Mouse (Mus musculus) spleen, embryonic (tissue): ENCODE measurements around the gene Rcc2.

Experiments used
- CTCF ChIA-PET: fragments of 350-600 bp; sonication (Branson Sonifier 250); formaldehyde crosslinking; loops from one replicate; lab custom pipeline; 2022; lab: Charles Lee

Rcc2 gene

DNA sequence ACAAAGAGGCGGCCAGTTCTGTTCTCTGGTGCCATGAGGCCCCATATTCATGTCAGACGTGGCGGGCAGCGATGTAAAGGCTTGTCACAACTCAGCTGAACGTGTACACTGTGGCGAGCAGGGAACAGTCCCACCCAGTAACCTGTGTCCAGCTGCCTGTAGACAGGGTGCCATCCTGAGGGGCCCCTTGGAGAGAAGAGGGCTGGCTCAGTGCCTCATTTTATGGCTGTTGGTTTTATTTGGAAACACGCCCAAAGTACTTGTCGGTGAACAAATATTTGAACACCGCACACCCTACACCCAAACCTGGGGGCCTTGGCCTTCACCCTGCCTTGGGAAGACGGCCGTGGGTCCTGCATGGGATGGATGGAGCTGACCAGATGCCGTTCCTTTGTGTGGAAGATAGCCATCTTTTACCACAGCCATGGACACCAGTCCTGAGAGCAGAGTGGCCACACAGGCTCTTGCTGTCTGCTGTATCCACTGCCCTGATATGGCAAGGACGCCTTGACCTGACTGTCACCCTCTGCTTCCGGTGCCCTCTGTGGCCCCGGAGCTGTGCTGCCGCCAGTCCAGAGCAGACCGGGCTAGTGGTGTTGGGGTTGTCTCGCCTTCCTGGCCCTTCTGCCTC is 8.1 kb downstream of the Rcc2 start:
- CTCF ChIA-PET = no interaction called here

DNA sequence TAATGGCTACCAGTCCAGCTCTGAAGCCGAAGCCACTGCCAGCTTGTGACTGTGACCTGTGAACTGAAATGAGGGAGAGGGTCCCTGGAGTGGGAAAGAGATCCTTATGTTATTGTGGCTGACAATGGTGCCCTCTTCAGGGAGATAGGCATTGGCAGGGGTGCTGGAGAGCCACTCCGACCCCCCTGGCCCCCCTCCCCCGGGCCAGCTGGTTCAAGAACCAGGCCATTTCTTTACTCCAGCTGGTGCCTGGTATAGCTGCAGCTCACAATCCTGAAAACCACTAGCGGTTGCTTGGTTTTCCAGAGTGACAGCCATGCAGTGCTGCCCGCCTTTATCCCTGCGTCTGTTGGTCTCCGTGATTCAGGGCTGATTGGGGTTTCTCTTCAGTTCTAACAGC is 8.8 kb downstream of the Rcc2 start:
- CTCF ChIA-PET = no interaction called here

DNA sequence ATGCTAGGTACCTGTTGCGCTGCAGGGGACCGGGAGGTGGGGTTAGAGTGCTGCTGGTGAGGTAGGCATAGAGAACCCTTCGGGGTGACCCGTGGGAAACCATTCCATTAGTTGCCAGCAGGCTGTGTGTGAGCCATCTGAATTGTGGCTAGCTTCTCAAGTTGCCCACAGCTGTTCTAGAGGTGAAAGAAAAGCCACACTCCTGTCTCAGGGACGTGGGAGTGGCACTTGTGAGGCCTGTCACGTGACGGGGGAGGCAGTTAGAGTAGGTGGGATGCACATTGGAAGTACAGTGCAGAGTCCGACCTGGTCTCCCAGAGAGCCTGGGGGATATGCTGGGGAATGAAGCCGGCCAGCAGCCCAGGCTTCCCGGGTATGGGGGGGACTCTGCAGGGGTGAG is 9.3 kb downstream of the Rcc2 start:
- CTCF ChIA-PET = no interaction called here

DNA sequence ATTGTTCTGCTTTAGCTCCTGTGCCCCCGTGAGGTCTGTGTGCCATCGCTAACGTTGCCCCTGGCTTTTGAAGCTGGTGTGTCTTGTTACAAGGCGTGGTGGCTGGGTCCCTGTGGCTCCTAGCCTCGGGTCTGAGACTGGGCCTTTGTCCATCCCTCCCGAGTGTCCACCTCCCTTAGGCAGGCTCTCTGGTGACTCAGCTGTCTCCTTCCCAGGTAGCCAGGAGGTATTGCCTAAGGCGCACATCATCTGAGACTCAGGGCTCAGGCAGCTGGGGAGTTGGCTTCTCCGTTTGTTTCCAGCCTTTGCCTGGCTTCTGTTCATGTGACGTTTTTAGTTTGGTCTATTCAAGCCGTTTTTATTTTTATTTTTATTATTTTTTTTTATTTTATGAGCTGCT is 10.4 kb downstream of the Rcc2 start:
- CTCF ChIA-PET = no interaction called here

DNA sequence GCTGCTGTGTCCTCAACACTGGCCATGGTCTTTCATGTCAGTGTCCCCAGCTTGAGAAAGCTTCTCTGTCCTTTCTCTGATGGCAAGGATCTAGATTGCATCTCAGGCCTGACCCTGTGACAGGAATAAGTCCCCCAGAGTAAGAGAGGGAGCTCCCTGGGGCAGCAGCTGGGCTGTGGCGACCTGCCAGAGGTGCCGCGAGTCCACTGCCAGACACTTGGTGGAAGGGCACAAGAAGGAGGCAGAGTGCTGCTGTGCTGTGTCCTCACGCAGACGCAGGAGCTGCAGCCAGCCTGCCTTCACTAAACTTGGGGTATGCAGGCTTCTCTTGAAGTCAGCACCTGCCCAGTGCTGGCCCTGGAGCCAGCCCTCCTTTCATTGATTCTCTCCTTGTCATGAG is 11.0 kb downstream of the Rcc2 start:
- CTCF ChIA-PET = no interaction called here

DNA sequence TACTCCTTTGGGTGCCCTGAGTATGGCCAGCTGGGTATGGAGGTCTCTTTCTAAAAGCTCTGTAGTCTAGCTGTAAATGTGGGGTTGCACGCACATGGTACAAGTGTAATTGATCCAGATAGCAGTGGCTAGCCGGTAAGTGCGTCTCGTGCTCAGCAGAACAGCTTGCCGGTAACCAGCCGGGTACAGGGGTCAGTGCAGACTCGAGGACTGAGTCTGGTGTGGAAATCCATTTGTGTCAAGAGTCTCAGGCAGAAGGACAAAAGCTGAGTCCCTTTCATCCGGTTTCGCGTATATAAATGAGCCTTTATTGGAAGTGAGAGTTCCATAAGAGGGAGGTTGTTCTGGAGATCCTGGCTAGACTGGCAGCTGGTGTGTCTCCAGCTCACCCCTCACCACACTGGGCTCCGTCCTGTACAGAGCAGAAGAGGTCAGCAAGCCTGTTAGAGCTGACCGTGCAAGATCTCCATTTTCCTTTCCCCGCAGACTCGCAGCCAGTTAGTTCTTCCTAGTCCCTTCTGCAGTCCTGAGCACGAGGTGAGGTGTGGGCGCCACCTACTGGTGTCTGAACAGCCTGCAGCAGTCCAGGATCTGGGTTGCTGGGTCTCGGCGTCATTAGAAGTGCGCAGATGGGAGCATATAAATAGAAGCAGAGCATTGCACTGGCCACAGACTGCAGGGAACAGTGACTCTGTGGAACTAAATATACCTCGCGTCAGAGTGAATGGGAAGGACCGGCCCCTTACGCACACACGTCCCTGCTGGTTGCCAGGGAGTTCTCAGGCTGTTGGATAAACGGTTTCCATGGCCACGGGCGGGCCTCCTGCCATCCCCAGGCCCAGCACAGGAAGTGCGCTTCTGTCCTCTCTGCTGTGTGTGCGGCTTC is 13.4 kb downstream of the Rcc2 start:
- CTCF ChIA-PET = interaction anchor here (0.6 kb wide), 1 partner anchor 37 kb away, joined by 3 read pairs; no protein-coding TSS in a partner anchor

DNA sequence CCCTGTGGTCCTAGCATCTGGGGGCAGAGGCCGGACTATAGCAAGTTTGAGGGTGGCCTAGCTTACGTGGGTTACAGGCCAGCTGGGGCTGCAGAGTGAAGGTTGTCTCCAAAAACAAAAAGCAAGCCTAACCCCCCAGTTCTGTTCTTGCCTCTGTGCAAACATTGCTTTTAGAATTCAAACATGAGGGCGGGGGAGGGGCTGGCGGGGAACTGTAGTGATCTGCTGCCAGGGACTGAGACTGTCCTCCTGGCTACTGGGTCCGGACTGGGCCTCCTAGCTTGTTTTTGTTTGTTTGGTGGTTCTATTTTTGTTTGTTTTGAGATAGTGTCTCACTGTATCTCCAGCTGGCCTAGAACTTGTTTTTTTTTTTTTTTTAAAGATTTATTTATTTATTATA is 14.2 kb downstream of the Rcc2 start:
- CTCF ChIA-PET = no interaction called here

DNA sequence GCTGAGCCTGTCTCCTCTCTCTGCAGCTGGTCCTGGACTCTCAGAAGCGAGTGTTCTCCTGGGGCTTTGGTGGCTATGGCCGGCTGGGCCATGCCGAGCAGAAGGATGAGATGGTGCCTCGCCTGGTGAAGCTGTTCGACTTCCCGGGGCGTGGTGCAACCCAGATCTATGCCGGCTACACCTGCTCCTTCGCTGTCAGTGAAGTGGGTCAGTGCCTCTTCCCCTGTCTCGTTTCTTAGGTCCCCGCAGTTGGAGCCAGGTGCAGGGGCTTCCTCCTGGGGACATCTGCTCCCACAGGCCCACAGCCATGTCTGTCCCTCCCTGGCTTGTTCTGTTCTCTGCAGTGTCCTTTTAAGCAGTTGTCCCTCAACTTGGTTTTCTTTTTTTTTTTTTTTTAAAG is 16.7 kb downstream of the Rcc2 start:
- CTCF ChIA-PET = no interaction called here

DNA sequence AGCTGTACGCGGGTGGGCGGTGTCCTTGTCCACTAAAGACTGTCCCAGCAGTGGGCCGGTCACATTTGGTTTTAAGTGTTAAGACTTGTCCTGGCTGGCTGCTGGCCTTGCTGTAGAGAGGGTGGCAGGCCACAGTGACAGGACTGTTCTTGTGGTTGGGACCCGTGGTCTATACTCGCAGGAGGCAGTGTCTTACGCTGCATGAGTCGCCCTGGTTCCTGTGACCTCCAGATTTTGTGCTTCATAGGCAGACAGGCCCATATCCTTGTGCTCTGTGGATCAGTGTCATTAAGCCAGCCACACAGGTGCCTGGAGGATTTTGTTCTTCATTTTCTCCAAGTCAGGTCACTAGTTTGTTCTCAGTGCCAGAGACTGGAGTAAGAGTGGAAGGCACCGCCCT is 18.1 kb downstream of the Rcc2 start:
- CTCF ChIA-PET = interaction anchor here (0.6 kb wide), 2 partner anchors 13 to 50 kb away, joined by 3 read pairs; no protein-coding TSS in a partner anchor

DNA sequence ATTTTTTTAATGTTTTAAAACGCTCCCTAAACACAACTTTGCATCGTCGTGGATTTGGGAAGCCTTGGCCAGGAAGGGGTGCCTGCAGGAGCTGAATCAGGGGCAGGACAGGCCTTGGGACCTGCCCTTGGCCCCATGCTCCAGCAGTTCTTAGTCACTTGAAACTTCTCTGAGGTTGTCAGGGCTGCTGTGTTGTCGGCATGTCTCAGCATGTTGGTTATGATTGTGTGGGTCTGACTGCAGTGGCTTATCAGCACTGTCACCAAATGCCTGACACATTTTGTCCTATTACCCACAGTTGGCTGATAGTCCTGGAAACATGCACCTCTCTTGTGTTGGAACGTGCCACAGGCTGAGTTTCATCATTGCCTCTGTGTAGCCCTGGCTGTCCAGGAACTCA is 19.8 kb downstream of the Rcc2 start:
- CTCF ChIA-PET = interaction anchor here (0.6 kb wide), 1 partner anchor 382 kb away, joined by 3 read pairs; no protein-coding TSS in a partner anchor

DNA sequence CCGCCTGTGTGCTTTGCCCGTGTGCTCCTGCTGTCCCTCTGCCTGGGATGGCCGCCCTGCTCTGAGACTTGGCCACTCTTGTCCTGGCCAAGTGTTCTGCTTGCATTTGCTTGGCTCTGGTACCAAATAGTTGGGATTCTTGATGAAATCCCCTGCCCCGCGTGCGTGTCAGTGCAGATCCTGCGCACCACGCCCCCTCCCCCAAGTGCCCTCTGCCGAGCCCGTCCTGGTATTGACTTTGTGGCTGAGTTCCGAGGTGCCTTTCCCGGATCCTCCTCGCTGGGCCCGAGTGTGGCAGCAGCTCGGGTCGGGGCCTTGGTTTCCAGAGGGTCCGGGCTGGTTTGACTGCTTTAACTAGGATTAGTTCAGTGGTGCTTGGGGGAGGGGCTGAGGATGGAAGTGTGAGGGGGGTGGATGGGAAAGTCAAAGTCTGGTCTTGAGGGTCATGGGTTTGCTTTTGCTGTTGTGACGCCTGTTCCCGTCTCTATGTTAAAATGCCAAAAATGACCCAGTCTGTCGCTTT is 21.7 kb downstream of the Rcc2 start:
- CTCF ChIA-PET = no interaction called here

DNA sequence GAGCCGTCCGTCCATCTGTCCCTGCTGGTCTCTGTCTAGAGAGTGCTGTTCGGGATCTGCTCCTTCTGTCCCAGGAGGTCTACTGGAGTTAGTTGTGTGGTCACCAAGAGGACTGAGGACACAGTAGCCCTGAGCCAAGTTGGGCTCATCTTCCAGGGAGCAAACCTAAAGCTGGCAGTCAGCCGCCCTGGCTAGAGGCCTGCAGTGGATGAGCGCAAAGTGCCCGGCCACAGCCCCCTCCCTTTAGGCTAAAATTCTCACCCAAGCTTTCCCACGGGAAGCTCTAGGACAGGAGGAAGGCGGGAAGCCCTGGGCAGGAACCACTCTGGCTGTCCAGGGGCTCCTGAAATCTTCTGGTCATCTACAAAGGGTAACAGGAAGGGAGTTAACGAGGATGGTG is 22.4 kb downstream of the Rcc2 start:
- CTCF ChIA-PET = interaction anchor here (0.7 kb wide), 1 partner anchor 101 kb away, joined by 3 read pairs; no protein-coding TSS in a partner anchor

DNA sequence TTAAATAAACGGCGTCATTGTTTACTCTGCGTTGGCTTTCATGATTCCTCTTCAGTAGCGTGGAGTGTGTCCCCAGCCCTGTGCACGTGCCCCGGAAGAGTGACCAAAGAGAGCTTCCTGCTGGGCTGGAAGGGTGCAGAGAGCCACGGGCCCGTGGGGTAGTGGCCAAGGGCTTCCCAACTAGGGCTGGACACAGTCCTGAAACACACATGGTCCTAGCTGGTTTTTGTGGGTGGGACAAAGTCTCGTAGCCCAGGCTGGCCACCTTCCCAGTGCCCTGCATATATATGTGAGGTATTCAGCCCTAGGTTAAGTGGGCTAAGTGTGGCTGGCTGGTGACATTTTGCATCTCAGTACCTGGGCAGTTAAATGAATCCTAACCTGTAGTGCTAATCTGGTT is 22.9 kb downstream of the Rcc2 start:
- CTCF ChIA-PET = interaction anchor here (0.7 kb wide), 1 partner anchor 101 kb away, joined by 3 read pairs; no protein-coding TSS in a partner anchor

DNA sequence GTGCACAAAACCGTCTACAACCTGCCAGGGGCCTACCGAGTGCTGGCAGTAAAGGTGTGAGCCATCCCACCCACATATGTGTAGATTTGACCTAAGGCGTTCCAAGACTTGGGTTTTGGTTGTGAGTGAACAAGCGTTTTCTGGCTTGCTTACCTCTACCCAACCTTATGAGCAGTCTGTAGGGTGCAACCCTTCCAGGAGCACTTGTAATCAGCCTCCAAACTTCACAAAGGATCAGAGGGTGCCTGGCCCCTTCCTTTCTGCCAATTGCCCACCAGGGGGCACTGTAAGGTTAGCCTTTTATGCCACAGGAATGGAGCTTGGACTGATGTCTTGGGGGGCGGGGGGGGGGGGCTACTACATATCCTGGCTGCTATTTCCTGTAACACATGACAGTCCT is 23.5 kb downstream of the Rcc2 start:
- CTCF ChIA-PET = interaction anchor here (0.8 kb wide), 1 partner anchor 91 kb away, joined by 3 read pairs; no protein-coding TSS in a partner anchor

DNA sequence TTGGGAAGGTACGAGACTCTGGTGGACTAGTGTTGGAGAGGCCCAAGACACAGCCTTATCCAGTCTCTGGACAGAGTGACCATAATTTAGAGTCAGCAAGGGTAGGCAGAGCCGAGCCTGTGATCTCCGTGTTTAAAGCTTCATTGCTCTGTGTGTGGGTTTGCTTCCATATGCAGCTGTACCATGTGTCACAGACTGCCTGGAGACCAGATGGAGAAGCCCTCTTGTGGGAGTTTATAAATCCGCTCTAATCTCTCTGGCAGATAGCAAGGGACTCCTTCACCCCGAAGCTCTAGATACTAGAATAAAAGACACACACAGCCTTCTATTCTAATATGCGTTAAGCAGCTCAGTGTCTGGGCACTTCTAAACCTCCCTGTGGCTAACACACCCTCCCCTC is 24.4 kb downstream of the Rcc2 start:
- CTCF ChIA-PET = interaction anchor here (0.5 kb wide), 1 partner anchor 566 kb away, joined by 5 read pairs; no protein-coding TSS in a partner anchor

DNA sequence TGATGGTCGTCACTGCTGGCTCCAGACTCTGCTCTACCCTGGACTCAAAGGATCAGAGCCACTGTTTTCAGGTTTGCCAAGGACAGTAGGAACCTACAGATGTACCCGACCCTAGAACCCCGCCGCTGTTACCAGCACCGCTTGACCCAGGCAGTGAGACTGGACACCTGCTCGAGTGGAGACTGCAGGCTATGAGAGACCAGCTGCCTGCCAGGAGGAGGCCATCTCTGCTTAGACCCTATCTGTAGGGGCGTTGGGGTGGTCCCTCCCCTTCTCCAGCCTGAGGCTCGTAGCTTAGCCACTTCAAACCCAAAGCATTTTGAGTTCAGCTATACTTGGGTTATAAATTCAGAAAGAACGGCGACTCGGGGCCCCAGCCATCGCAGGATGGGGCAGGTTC is 26.6 kb downstream of the Rcc2 start:
- CTCF ChIA-PET = no interaction called here

DNA sequence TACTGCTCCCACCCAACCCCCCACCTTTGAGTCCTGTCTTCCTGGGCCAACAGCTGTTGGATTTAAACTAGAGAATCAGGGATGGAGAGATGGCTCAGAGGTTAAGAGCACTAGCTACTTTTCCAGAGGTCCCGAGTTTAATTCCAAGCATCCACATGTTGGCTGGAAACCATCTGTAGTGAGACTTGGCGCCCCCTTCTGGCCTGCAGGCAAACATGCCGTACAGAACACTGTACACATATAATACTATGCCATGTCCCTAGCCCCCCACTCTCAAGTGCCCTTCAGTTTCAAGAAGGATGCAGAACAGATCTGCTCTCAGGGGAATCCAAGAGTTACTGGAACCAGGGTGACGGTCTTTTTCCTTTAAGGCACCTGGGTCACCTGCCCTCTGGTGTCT is 31.3 kb downstream of the Rcc2 start:
- CTCF ChIA-PET = interaction anchor here (0.6 to 0.7 kb wide), 3 partner anchors 26 to 213 kb away, joined by 3 to 4 read pairs (median 3); no protein-coding TSS in a partner anchor

DNA sequence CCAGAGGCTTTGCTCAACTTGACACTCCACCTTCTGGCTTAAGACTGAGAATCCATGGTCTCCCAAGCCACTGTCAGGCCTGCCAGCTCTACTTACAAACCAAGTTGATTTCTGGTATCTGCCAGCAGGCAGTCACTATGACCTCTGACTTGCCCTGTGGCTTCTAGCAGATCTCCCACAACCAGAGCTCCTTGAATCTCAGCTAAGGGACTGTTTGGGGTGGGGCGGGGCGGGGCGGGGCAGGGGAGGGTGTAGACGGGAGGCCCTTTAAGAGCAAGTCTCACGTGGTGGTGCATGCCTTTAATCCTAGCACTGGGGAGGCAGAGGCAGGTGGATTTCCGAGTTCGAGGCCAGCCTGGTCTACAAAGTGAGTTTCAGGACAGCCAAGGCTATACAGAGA is 32.5 kb downstream of the Rcc2 start:
- CTCF ChIA-PET = interaction anchor here (0.6 kb wide), 1 partner anchor 1486 kb away, joined by 3 read pairs; no protein-coding TSS in a partner anchor

DNA sequence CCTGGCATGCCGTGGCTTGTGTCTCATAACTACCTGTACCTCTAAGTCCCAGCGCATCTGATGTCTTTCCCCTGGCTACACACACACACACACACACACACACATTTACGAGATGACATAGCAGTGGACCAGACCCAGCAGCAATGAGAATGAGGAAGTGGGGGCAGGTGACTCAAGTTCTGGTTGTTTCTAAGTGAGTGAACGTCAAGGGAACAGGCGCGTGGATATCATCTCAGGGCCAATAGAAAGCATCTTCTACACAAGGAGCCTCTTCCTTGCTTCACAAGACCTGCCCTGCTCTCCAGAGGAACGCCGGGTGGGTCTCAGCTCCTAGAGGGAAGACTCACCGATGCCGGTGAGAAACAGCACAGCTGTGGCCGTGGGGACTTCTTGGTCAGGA is 40.3 kb downstream of the Rcc2 start:
- CTCF ChIA-PET = interaction anchor here (0.6 kb wide), 1 partner anchor 50 kb away, joined by 3 read pairs; no protein-coding TSS in a partner anchor

DNA sequence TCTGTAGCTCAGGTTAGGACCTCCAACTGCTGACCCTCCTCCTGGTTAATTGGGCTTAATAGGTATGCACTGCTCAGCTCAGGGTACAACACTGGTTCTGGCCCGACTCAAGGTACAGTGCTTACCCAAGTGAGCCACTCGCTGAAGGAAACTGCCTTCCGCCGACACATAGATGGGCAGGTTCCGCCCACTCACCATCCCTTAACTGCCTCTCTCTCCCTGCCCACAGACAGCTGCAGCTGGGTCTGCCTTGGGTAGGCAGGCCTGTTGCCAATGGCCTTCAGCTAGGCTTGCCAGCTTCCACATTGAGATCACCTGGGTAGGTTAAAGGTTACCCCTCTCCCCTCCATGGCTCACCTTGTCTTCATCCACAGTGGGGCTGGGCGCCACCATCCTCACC is 41.1 kb downstream of the Rcc2 start:
- CTCF ChIA-PET = interaction anchor here (0.6 kb wide), 1 partner anchor 215 kb away, joined by 5 read pairs; no protein-coding TSS in a partner anchor

DNA sequence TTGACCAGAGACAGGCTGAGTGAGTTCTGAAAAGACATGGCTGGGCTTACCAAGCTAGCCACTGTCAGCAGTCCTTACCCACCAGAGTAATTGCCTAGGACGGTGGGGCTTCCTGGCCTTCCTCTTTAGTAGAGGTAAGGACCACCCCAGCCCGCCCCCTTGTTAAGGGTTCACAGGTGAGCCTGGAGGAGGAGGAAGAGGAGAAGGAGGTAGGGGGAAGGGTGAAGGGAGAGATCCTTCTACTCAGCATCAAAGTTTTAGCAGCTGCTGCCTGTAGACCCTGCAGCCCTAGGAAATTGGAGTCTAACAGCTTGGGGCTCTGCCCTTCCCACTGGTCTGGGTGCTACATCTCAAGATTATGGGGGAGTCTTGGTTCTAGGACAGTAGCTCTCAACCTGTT is 42.2 kb downstream of the Rcc2 start, which contains the start of gene Padi6:
TSS of gene Padi6 (minus strand) at position 101 of the 400 bp plus-strand sequence.
- CTCF ChIA-PET = interaction anchor here (0.6 to 0.7 kb wide), 2 partner anchors 187 to 334 kb away, joined by 3 to 5 read pairs; no protein-coding TSS in a partner anchor

DNA sequence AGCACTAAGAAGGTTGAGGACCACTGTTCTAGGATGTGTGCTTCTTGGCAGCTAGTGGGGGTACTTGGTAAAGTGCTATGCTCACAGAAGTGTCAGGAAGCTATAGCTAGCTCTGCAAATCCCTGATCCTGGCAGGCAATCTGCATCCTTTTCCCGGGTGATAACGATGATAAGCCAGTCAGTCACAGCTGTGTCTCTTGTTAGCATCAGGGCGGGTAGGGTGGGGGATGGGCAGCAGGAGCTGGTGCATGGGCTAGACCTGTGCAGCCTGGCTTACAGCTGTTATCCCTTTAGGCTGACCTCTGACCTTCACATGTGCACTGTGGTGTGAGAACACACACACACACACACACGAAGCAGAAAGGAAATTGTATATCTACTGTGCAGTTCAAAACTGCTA is 42.7 kb downstream of the Rcc2 start:
- CTCF ChIA-PET = interaction anchor here (0.6 kb wide), 1 partner anchor 188 kb away, joined by 3 read pairs; no protein-coding TSS in a partner anchor
